Mouse (Mus musculus) G1E-ER4 (cell line): ENCODE data around the gene Tspyl3. TPM values are rescaled to one million over a fixed set of nuclear protein-coding genes. Genes with fewer than 3 reads are reported as not detected.

Experiments used
- GATA1 ChIP-seq: IDR thresholded peaks from one replicate; pipeline ENCODE4 v1.8.0; 2012; ENCODE audit warnings: low read length, inconsistent platforms
- polyA plus RNA-seq: library from polyadenylated mRNA; stranded (reverse); fragments of >175 nt; gene quantifications from 2 replicates; pipeline ENCODE4 v1.2.3, GENCODE M21; 2012

The Tspyl3 gene
- polyA plus RNA-seq = 0.51 and 0.59 TPM in 2 replicates

DNA sequence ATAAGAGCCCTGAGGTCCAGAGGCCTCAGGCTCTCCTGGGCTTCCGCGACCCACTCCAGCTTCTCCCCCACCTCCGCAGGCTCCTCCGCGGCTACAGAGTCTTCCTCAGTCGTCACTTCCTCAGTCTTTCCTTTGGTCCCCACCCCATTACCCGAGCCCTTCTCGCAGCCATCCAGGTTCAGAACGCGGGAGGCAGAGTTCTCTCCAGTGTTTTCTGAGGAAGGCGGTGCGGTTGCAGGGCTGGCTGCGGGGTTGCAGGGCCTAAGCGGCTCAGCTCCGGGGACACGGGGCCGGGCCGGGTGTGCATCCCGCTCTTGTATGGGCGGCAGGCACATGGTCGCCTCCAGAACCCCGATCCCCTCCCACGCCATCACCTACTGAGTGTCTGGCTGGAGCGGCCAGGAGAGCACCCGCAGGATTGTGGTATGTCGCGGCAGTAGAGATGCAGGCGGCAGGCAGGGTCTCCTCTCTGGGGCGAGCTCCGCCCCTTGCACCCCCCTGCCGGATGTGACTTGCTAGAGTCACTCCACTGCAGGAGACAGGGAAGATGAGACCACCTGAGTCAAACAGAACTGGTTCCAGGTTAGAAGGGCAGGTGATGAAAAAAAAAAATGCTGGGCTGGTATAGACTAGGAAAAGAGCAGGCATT, at the start of gene Tspyl3:
Tspyl3 (minus strand) TSS at position 496 of the 649 bp plus-strand sequence.
- TF ChIP-seq GATA1 = no peak

DNA sequence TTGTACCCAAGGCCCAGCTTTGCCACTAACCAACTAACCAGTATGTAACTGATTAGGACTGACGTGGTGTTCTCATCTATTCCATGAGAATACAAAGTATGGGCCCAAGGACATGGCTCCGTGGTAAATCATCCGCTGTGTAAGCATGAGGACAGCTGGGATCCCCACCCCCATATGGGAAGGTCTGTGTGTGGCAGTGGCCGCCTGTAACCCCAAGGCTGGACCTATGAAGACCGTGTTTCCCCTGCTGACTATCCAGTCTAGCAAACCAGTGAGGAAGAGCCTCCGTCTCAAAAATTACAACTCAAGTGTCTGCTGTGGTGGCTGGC, 49.6 kb upstream of the Tspyl3 start:
- TF ChIP-seq GATA1 = no peak

DNA sequence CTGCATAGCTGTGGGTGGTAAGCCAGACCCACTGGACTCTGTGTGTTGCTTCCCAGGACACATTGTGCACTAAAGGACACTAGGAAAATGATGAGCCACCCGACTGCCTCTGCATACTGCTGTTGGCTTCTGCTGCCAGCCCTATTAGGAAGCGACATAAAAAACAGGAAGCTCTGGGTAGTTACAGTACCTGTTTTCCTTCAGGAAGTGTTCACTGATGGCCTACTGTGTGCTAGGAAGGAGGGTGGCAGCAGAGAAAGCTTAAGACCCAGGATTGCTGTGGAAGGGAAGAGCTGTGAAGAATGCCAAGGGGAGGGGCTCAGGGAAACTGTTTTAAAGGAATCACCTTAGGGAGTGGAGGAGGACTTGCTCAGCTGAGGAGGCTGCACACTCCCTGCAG, 42.1 kb upstream of the Tspyl3 start:
- no peak for TF ChIP-seq GATA1

GRCm38 (mm10) chr2:153263053-153263452, 37.8 kb upstream of the Tspyl3 start:
- TF ChIP-seq GATA1 = no peak

- peak; percentile 98 for TF ChIP-seq GATA1
These were observed 34.8 kb upstream of the Tspyl3 start for GRCm38 (mm10) chr2:153259864-153260674.

DNA sequence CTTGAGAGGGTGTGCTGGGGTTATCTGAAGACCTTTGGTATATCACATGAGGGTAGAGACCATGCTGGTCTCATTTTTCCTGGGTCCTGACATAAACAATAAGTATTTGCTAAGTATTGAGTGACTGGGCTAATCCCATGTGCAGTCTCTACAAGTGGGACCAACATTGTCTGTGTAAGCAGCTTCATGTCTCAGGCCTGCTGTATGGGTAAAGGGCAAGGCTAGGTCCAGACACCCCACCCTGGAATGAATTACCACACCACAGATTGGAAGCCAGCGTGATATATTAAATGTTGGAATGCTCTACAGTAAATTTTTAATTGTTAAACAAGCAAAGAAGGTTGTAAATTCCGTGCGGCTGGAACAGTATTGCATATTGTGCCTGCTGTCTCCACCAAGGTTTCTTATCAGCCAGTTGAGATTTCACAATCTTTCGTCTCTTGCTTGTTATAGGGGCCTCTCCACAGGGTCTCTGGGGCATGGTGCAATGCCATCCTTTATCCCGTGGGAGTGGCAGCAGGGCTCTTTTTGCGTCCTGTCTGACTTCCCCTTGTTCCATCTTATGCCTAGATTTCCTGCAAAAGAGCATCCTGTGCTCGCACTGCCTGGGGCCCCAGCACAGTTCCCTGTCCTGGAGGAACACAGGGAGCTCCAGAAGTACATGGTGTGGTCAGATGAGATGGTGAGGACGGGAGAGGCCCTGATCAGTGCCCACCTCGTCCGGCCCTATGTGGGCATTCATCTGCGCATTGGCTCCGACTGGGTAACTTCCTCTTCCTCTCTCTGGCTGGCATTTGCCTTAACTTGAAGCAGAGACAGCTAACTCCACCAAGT, 34.0 kb upstream of the Tspyl3 start:
- TF ChIP-seq GATA1 = no peak

GRCm38 (mm10) chr2:153256604-153257003, 31.4 kb upstream of the Tspyl3 start:
- TF ChIP-seq GATA1 = no peak

DNA sequence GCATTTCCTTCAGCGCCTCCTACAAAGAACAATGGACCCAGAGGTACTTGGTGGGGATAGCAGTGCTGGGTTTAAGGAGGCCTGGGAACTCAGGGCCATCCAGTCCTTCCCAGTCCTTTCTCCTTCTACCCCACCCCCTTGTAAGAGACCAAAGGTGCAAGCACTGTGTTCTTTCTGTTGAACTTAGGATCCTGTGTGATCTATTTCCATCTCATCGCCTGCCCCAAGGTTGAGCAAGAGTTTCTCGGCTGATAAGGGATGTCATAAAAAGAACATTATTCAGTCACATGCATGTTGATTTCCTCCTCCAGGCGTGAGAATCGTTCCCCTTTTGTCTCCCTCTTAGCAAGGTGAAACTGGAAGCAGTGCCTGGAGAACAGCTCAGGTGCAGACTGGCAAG, 24.5 kb upstream of the Tspyl3 start:
- no peak for TF ChIP-seq GATA1

GRCm38 (mm10) chr2:153242156-153242555, 16.9 kb upstream of the Tspyl3 start:
- TF ChIP-seq GATA1 = no peak

GRCm38 (mm10) chr2:153241250-153242014, 16.2 kb upstream of the Tspyl3 start, which contains the start of the genes Plagl2 and Pofut1:
Gene Plagl2, minus strand, starts transcription at chr2:153241426.
Gene Pofut1, plus strand, starts transcription at chr2:153241533.
- TF ChIP-seq GATA1 = no peak

DNA sequence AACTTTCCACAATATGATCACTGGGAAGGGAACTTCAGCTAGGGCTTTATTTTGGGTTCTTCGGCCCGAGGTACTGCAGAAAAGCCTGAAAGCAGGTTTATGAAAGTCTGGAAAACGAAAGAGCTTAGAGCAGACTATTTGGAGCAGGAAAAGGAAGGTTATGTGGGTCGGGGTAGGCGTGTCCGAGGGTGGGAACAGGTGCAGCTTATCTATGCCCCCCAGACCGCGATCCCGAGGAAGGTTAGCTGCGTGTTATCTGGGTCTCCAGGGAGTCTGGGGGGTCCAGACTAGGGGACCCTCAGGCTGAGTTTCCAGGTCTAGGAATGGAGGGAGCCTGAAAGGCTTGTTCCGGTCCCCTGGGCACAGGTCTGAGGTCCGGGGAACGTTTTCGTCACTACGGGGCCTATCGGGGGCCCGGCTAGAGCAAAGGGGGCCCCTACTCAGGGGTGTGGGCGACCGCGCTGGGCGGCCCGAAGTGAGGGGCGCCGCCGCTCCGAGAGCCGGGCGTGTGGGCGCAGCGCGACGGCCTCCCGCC, 15.5 kb upstream of the Tspyl3 start:
- TF ChIP-seq GATA1 = no peak

GRCm38 (mm10) chr2:153239860-153240480, 14.7 kb upstream of the Tspyl3 start:
- TF ChIP-seq GATA1 = no peak

- TF ChIP-seq GATA1 = no peak
These were observed 14.0 kb upstream of the Tspyl3 start for GRCm38 (mm10) chr2:153239021-153239859.

DNA sequence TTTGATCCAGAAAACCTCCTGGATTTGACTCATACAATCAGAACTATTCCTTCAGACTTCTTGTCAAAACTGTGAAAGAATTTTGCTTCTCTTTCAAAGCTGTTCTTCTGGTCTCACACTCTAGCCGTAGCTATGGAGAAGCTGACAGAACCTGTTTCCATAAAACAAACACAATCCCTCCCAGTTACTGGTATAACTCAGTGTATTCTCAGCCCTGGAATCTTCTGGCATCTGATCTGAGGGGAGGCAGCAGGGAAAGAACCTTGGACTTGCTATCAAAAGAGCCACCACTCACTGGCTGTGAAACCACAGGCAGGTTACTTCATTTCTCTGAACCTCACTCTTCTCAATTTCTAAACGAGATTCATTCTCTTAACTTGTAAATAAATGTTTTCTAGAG, 13.2 kb upstream of the Tspyl3 start:
- TF ChIP-seq GATA1 = no peak
